Comparison of ENCODE assay signal across 8 mouse cellular contexts in genomic region chr2:26502863-26503631, GRCm38 (mm10). TPM values are rescaled to one million over a fixed set of nuclear protein-coding genes. Genes with fewer than 3 reads are reported as not detected.
DNase-seq lines count a peak whose midpoint lies in the region; ATAC-seq lines count a peak whose summit lies in the region.

No protein-coding gene starts in this region.

- H3K4me2 ChIP-seq in forebrain, embryonic 14.5 days (ENCODE audit: low read length), result peak overlapping the region; percentile 80

- H3K4me3 ChIP-seq in forebrain, embryonic 14.5 days (ENCODE audit: low read depth, low read length), result peak overlapping the region; percentile 73
- H3K4me3 ChIP-seq in limb, embryonic 10.5 days, result peak overlapping the region; percentile 74

- no peaks in the 10 kb centered on the region; the same call in 1 of the 2 replicates for H3K36me3 ChIP-seq in forebrain, embryonic 14.5 days (ENCODE audit: control insufficient read depth, insufficient read depth, low read length)
- peaks cover 4% of the 10 kb centered on the region; the same call in 1 of the 2 replicates for H3K36me3 ChIP-seq in limb, embryonic 10.5 days

- no peaks in the 10 kb centered on the region for H3K9me3 ChIP-seq in forebrain, embryonic 14.5 days (replicated peaks; ENCODE audit: control insufficient read depth, low read length)
- no peaks in the 10 kb centered on the region for H3K9me3 ChIP-seq in limb, embryonic 10.5 days (replicated peaks)

- under 1% methylated on average over 57 of the region's 57 CpGs for WGBS in forebrain, embryonic 14.5 days
- WGBS in limb, embryonic 10.5 days, result under 1% methylated on average over 57 of the region's 57 CpGs

- peak overlapping the region; percentile 95 for H3K27ac ChIP-seq in forebrain, embryonic 14.5 days (ENCODE audit: low read depth, low read length)
- peak overlapping the region; percentile 83 for H3K27ac ChIP-seq in limb, embryonic 10.5 days

- H3K27me3 ChIP-seq in forebrain, embryonic 14.5 days (replicated peaks; ENCODE audit: control insufficient read depth, insufficient read depth, low read length), result no peaks in the 10 kb centered on the region
- H3K27me3 ChIP-seq in limb, embryonic 10.5 days (ENCODE audit: low read depth, poor library complexity, severe bottlenecking), result peaks cover 48% of the 10 kb centered on the region

- DNase-seq in embryo, embryonic 10 days (ENCODE audit: low spot score), result peak; percentile 42
- DNase-seq in embryo, embryonic 11 days, result no peak
- DNase-seq in CD4-positive, CD25-positive, alpha-beta regulatory T cell, adult 2 months (ENCODE audit: low read depth, low spot score), result peak; percentile 76
- peak; percentile 46 for DNase-seq in forebrain, embryonic 14.5 days (ENCODE audit: low spot score)
- DNase-seq in limb, embryonic 10.5 days (ENCODE audit: low spot score), result peak; percentile 56
- peak; percentile 73 for DNase-seq in naive thymus-derived CD4-positive, alpha-beta T cell, adult 2 months (ENCODE audit: low read depth)
- no peak for DNase-seq in left cerebral cortex, adult 11 months (ENCODE audit: low spot score)

- H3K4me1 ChIP-seq in forebrain, embryonic 14.5 days (ENCODE audit: control insufficient read depth, insufficient read depth, low read length), result peaks cover 50% of the 10 kb centered on the region
- H3K4me1 ChIP-seq in limb, embryonic 10.5 days, result peaks cover 86% of the 10 kb centered on the region

- no peak for ATAC-seq in forebrain, embryonic 14.5 days
- ATAC-seq in erythroid progenitor cell, adult 5-6 weeks (replicated peaks; ENCODE audit: low FRiP score, poor library complexity, severe bottlenecking), result no peak

- H3K9ac ChIP-seq in forebrain, embryonic 14.5 days (ENCODE audit: low read length), result peak overlapping the region; percentile 91

RNA-seq across cellular contexts. Expression of gene Notch1, which starts 13.4 kb away (rescaled TPM):
- polyA plus RNA-seq in forebrain, embryonic 14.5 days (2014; fragmentation: Nextera tagmentation; extraction: Ambion mirVana), result 30.3 and 32.3 TPM in 2 replicates
- polyA plus RNA-seq in limb, embryonic 10.5 days (2016; fragmentation: Nextera tagmentation; extraction: Ambion mirVana), result 8.5 and 11.8 TPM in 2 replicates
- 5.4 and 9.0 TPM in 2 replicates for total RNA-seq in erythroid progenitor cell, adult 5-6 weeks (2015; ENCODE audit: low replicate concordance)
- 1.5 and 6.0 TPM in 2 replicates for total RNA-seq in erythroid progenitor cell, adult 5-6 weeks (2017; ENCODE audit: low replicate concordance)

RNA-seq across cellular contexts. Expression of gene Sec16a, which starts 58.0 kb away (rescaled TPM):
- 23.4 and 24.6 TPM in 2 replicates for polyA plus RNA-seq in forebrain, embryonic 14.5 days (2014; fragmentation: Nextera tagmentation; extraction: Ambion mirVana)
- 29.4 and 37.1 TPM in 2 replicates for polyA plus RNA-seq in limb, embryonic 10.5 days (2016; fragmentation: Nextera tagmentation; extraction: Ambion mirVana)
- 13.0 TPM in 2 replicates for total RNA-seq in erythroid progenitor cell, adult 5-6 weeks (2015; ENCODE audit: low replicate concordance)
- 7.3 and 15.7 TPM in 2 replicates for total RNA-seq in erythroid progenitor cell, adult 5-6 weeks (2017; ENCODE audit: low replicate concordance)

Comparison
In these comparisons a context has a peak if more than half of its experiments do, and no peak if none do; other contexts are left out.
1. DNase-seq: peak in embryo, embryonic 10 days (single experiment), CD4-positive, CD25-positive, alpha-beta regulatory T cell, adult 2 months (single experiment), forebrain, embryonic 14.5 days (single experiment), limb, embryonic 10.5 days (single experiment) and naive thymus-derived CD4-positive, alpha-beta T cell, adult 2 months (single experiment); none in embryo, embryonic 11 days (single experiment) and left cerebral cortex, adult 11 months (single experiment).